Mouse (Mus musculus): ENCODE results near the gene Smagp. TPM values are rescaled to one million over a fixed set of nuclear protein-coding genes. Genes with fewer than 3 reads are reported as not detected.
A peak's percentile ranks its signal among the peaks of the same experiment; 100 is the strongest.

Gene Smagp
- polyA plus RNA-seq, 1 experiment, result 384 TPM

DNA sequence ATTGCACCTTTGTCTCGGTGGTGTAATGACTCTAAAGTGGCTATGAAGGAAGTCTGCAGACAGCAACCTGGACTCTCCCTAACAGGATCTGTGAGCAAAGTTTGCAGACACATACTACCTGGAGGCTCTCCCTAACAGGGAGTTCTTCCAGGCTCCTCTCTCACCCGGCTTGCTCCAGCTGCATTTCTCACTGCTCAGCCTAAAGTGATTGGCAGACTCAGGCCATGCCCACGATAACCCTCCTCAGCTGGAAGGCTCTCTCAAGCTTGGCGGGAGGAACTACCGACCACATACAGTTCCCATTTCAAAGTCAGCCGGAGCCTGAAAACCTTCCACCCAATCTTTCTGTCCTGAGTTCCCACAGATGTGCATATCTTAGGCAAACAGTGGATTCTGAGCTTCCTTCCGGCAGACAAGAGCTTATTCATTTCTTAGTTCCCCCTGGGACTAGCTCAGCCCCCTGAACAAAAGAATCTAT lies 29.5 kb upstream of the Smagp start:
- H3K4me1 ChIP-seq (ENCODE audit: control insufficient read depth, insufficient read depth, insufficient read length, low read length), result peaks cover 38% of the 10 kb centered on the region
- peak overlapping the region; percentile 96 for H3K27ac ChIP-seq (ENCODE audit: insufficient read depth, low read depth, low read length)
- TF ChIP-seq POLR2A (IDR thresholded peaks at IDR 0.05; ENCODE audit: low read depth, low read length) (0 out of 2 replicates have a peak, but pooled peaks have one; percentile 21), CTCF (IDR thresholded peaks at IDR 0.05; ENCODE audit: extremely low read depth, insufficient read length, insufficient replicate concordance, low read depth, low read length) (no peak)
- no peaks in the 10 kb centered on the region for H3K36me3 ChIP-seq (ENCODE audit: control insufficient read depth, insufficient read depth, low read length)
- H3K4me3 ChIP-seq (ENCODE audit: low read depth, low read length), result peak overlapping the region; percentile 40
- no peaks in the 10 kb centered on the region for H3K27me3 ChIP-seq (ENCODE audit: control insufficient read depth, insufficient read depth, low read length)
- WGBS, result 3% methylated on average over 7 of the region's 7 CpGs

DNA sequence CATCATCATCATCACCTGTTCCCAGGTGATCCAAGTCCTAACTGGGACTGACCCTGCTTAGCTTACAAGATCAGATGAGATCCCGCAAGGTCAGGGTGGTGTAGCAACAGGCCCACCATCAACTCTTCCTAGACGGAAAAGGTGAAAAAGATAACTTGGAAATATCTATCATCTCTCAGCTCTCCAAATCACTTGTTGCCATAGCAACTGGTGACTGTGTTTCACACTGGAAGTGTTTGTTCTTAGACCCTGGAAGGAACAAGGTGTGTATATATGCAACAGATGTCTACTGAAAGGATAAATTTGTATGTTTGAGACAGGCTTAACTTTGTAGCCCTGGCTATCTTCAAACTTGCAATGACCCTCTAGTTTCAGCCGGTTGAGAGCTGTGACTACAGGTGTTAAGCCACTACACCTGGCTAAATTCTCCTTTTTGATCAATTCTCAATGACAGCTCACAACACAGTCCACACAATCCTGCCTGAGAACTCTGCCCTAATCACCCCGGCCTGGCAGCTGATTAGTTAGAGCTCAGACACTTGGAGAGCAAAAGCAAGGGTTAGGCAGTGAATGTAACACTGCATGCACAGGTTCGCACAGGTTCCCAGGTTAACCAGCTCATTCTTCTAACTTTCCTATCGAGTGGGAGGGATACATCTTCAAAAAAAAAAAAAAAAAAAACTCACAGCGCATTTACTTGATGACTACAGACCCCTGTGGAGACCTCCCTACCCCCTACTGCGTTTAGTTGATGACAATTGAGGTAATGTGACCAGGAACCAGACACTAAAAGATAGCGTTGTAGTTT lies 28.9 kb upstream of the Smagp start:
- H3K27ac ChIP-seq (ENCODE audit: insufficient read depth, low read depth, low read length), result peak overlapping the region; percentile 96

DNA sequence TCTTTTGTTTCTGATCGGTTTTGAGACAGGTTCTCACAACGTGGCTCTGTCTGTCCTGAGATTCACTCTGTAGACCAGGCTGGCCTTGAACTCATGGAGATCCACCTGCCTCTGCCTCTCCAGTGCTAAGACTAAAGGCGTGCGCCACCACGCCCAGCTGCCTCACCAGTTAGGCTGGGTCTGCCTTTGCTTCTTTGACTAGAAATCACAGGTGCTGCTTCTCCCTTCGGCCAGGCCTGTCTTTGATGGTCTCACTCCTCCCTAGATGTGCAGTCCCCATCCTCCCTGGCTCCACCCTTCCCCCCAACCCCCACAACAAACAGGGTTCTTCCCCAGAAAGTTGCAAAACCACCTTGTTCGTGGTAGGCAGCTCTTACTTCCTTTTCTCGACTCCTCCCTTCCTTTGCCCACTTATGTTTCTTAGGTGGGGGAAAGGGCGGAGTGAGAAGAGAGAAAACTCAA lies 28.1 kb upstream of the Smagp start:
- 45% methylated on average over 9 of the region's 9 CpGs for WGBS
- no peak for TF ChIP-seq POLR2A (IDR thresholded peaks at IDR 0.05; ENCODE audit: low read depth, low read length)
- no peak for TF ChIP-seq CTCF (IDR thresholded peaks at IDR 0.05; ENCODE audit: extremely low read depth, insufficient read length, insufficient replicate concordance, low read depth, low read length)
- H3K4me1 ChIP-seq (ENCODE audit: control insufficient read depth, insufficient read depth, insufficient read length, low read length), result peaks cover 40% of the 10 kb centered on the region
- peak overlapping the region; percentile 28; the same call in 1 of the 2 replicates for H3K27ac ChIP-seq (ENCODE audit: insufficient read depth, low read depth, low read length)
- no peaks in the 10 kb centered on the region for H3K36me3 ChIP-seq (ENCODE audit: control insufficient read depth, insufficient read depth, low read length)
- H3K27me3 ChIP-seq (ENCODE audit: control insufficient read depth, insufficient read depth, low read length), result no peaks in the 10 kb centered on the region
- no peak overlapping the region for H3K4me3 ChIP-seq (ENCODE audit: low read depth, low read length)

More for the DNA sequence above, 28.9 kb upstream of the Smagp start:
- no peak for TF ChIP-seq CTCF (IDR thresholded peaks at IDR 0.05; ENCODE audit: extremely low read depth, insufficient read length, insufficient replicate concordance, low read depth, low read length)
- TF ChIP-seq POLR2A (IDR thresholded peaks at IDR 0.05; ENCODE audit: low read depth, low read length), result no peak
- H3K27me3 ChIP-seq (ENCODE audit: control insufficient read depth, insufficient read depth, low read length), result no peaks in the 10 kb centered on the region
- H3K4me3 ChIP-seq (ENCODE audit: low read depth, low read length), result no peak overlapping the region
- H3K4me1 ChIP-seq (ENCODE audit: control insufficient read depth, insufficient read depth, insufficient read length, low read length), result peaks cover 38% of the 10 kb centered on the region
- 24% methylated on average over 9 of the region's 9 CpGs for WGBS
- H3K36me3 ChIP-seq (ENCODE audit: control insufficient read depth, insufficient read depth, low read length), result no peaks in the 10 kb centered on the region

DNA sequence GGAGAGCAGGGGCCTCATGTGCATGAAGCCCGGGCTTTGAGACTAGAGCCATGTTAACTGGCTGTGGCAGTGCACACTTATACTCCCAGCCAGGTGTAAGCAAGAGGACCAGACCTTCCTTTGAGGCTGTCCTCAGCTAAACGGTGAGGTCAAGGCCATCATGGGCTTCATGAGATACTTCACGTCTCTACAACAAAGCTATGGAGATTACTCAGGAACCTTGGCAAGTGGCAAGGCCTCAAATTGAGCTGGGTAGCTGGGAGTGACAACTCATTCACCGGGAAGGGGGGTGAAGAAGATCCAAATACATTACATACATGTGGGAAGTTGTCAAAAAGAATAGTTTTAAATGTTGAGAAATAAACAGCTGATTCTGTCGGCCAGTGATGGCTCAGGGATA lies 24.1 kb upstream of the Smagp start:
- Histone ChIP-seq H3K4me1 (ENCODE audit: control insufficient read depth, insufficient read depth, insufficient read length, low read length) (peaks cover 17% of the 10 kb centered on the region; the same call in 1 of the 2 replicates), H3K27ac (ENCODE audit: insufficient read depth, low read depth, low read length) (no peak overlapping the region), H3K4me3 (ENCODE audit: low read depth, low read length) (no peak overlapping the region), H3K27me3 (ENCODE audit: control insufficient read depth, insufficient read depth, low read length) (no peaks in the 10 kb centered on the region), H3K36me3 (ENCODE audit: control insufficient read depth, insufficient read depth, low read length) (no peaks in the 10 kb centered on the region)
- 91% methylated on average over 5 of the region's 5 CpGs for WGBS
- TF ChIP-seq POLR2A (IDR thresholded peaks at IDR 0.05; ENCODE audit: low read depth, low read length) (no peak), CTCF (IDR thresholded peaks at IDR 0.05; ENCODE audit: extremely low read depth, insufficient read length, insufficient replicate concordance, low read depth, low read length) (no peak)

DNA sequence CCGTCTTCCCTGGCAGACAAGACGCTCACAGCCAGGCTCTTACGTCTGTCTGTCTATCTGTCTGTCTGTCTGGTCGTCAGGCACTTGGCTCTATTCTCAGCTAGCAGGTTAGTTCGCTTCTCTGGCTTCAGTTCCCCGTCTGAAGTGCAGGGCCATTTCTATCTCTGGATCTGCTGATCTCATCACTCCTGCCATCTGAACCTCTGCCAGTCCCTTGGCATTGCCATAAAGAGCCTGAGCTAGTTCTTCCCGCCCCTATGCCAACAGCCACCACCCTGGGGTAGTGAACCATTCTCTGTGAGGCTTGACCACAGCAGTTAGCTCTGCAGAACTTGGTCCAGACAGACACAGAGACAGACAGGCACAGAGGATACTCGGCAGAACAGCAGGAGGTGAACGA lies 23.6 kb upstream of the Smagp start:
- 70% methylated on average over 9 of the region's 9 CpGs for WGBS
- TF ChIP-seq CTCF (IDR thresholded peaks at IDR 0.05; ENCODE audit: extremely low read depth, insufficient read length, insufficient replicate concordance, low read depth, low read length), result no peak
- no peak for TF ChIP-seq POLR2A (IDR thresholded peaks at IDR 0.05; ENCODE audit: low read depth, low read length)
- H3K4me1 ChIP-seq (ENCODE audit: control insufficient read depth, insufficient read depth, insufficient read length, low read length), result peaks cover 12% of the 10 kb centered on the region; the same call in 1 of the 2 replicates
- no peaks in the 10 kb centered on the region for H3K27me3 ChIP-seq (ENCODE audit: control insufficient read depth, insufficient read depth, low read length)
- no peak overlapping the region for H3K27ac ChIP-seq (ENCODE audit: insufficient read depth, low read depth, low read length)
- no peak overlapping the region for H3K4me3 ChIP-seq (ENCODE audit: low read depth, low read length)
- H3K36me3 ChIP-seq (ENCODE audit: control insufficient read depth, insufficient read depth, low read length), result no peaks in the 10 kb centered on the region

DNA sequence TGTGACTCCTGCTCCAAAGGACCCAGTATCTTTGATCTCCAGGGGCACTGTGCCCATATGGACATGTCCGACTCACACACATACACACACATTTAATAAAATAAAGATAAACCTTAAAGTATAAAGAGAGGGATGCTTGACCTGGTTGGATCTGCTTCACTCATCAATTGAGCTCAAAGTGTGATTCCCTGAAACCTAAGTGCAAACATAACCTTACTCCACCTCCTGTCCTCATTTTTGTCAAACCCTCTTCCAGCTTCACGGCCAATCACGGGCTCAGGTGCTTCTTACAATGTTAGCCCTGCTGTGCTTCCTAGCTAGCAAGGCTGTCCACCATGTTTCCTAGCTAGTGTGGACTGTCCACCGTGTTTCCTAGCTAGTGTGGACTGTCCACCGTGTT lies 18.5 kb upstream of the Smagp start:
- Histone ChIP-seq H3K27ac (ENCODE audit: insufficient read depth, low read depth, low read length) (no peak overlapping the region), H3K36me3 (ENCODE audit: control insufficient read depth, insufficient read depth, low read length) (no peaks in the 10 kb centered on the region; the same call in 1 of the 2 replicates), H3K27me3 (ENCODE audit: control insufficient read depth, insufficient read depth, low read length) (no peaks in the 10 kb centered on the region), H3K4me1 (ENCODE audit: control insufficient read depth, insufficient read depth, insufficient read length, low read length) (peaks cover 8% of the 10 kb centered on the region), H3K4me3 (ENCODE audit: low read depth, low read length) (no peak overlapping the region)
- no peak for TF ChIP-seq POLR2A (IDR thresholded peaks at IDR 0.05; ENCODE audit: low read depth, low read length)
- no peak for TF ChIP-seq CTCF (IDR thresholded peaks at IDR 0.05; ENCODE audit: extremely low read depth, insufficient read length, insufficient replicate concordance, low read depth, low read length)
- 91% methylated on average over 5 of the region's 5 CpGs for WGBS

DNA sequence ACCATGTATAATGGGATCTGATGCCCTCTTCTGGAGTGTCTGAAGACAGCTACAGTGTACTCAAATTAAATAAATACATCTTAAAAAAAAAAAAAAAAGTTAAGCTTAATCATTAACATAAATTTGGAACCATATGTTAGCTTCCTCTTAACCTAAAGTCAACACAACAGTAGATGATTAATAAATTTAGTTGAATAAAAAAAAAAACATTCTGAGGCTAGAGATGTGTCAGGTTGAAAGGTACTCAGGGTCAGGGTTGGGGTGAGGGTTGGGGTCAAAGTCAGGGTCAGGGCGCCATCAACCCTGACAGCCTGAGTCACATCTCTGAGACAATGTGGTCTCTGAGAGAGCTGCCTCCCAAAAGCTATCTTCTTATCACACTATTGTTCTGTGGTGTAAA lies 17.5 kb upstream of the Smagp start:
- no peaks in the 10 kb centered on the region for H3K27me3 ChIP-seq (ENCODE audit: control insufficient read depth, insufficient read depth, low read length)
- H3K27ac ChIP-seq (ENCODE audit: insufficient read depth, low read depth, low read length), result no peak overlapping the region
- TF ChIP-seq CTCF (IDR thresholded peaks at IDR 0.05; ENCODE audit: extremely low read depth, insufficient read length, insufficient replicate concordance, low read depth, low read length) (no peak), POLR2A (IDR thresholded peaks at IDR 0.05; ENCODE audit: low read depth, low read length) (no peak)
- H3K36me3 ChIP-seq (ENCODE audit: control insufficient read depth, insufficient read depth, low read length), result no peaks in the 10 kb centered on the region; the same call in 1 of the 2 replicates
- WGBS, result 42% methylated on average over 1 of the region's 1 CpGs
- H3K4me3 ChIP-seq (ENCODE audit: low read depth, low read length), result no peak overlapping the region
- H3K4me1 ChIP-seq (ENCODE audit: control insufficient read depth, insufficient read depth, insufficient read length, low read length), result peaks cover 8% of the 10 kb centered on the region

All from small intestine, adult 2 months (tissue).